In the genomic region with DNA sequence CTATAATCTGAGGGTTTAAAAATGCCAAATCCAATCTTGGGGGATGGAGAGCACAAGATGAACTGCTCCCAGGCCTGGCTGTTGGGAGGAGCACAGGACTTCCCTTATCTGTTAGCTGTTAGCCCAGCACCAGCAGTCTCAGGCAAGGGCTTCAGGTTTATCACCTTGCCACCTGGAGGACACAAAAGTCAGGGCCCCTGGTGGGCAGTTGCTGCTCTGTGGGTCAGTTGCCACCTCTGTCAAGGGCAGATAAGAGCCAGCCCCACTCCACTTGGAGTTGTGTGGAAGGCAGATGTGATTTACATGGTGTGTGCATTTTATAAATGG, we compare ENCODE assay signal across 10 mouse cellular contexts.
A peak's percentile ranks its signal among the peaks of the same experiment; 100 is the strongest.
DNase-seq lines count a peak whose midpoint lies in the region; ATAC-seq lines count a peak whose summit lies in the region.
"Had no signal": no experiment of that assay in that cellular context is flagged by ENCODE, and none has a peak within 500 bp of the region (broad histone marks: within the 10 kb centered on the region; RNA-seq: fewer than 3 reads in every experiment).

No protein-coding gene starts in this region.

- no peaks in the 10 kb centered on the region for H3K36me3 ChIP-seq in embryonic facial prominence, embryonic 11.5 days (replicated peaks; ENCODE audit: control insufficient read depth, insufficient read depth, low read depth, low read length)
- no peaks in the 10 kb centered on the region for H3K36me3 ChIP-seq in embryonic facial prominence, embryonic 10.5 days (replicated peaks)
- H3K36me3 ChIP-seq in lung, embryonic 16.5 days (ENCODE audit: control insufficient read depth, insufficient read depth, low read length), result no peaks in the 10 kb centered on the region
- H3K36me3 ChIP-seq in midbrain, embryonic 11.5 days (ENCODE audit: control insufficient read depth, insufficient read depth, low read length), result no peaks in the 10 kb centered on the region

- H3K4me1 ChIP-seq in embryonic facial prominence, embryonic 11.5 days (ENCODE audit: control insufficient read depth, insufficient read depth, low read length), result peaks cover 3% of the 10 kb centered on the region; the same call in 1 of the 2 replicates
- H3K4me1 ChIP-seq in embryonic facial prominence, embryonic 10.5 days, result peaks cover 21% of the 10 kb centered on the region
- peaks cover 11% of the 10 kb centered on the region for H3K4me1 ChIP-seq in lung, embryonic 16.5 days (replicated peaks; ENCODE audit: control insufficient read depth, insufficient read depth, low read length)
- H3K4me1 ChIP-seq in midbrain, embryonic 11.5 days (ENCODE audit: control insufficient read depth, insufficient read depth, low read length), result peaks cover 25% of the 10 kb centered on the region

- H3K27ac ChIP-seq in embryonic facial prominence, embryonic 11.5 days (replicated peaks; ENCODE audit: low read depth, low read length), result no peak overlapping the region
- no peak overlapping the region for H3K27ac ChIP-seq in embryonic facial prominence, embryonic 10.5 days (replicated peaks)
- peak overlapping the region; percentile 12; the same call in 1 of the 2 replicates for H3K27ac ChIP-seq in lung, embryonic 16.5 days (ENCODE audit: low read length)
- peak overlapping the region; percentile 57 for H3K27ac ChIP-seq in midbrain, embryonic 11.5 days (ENCODE audit: low read depth, low read length)
- H3K27ac ChIP-seq: left cerebral cortex, adult 2 months had no signal

- intact Hi-C loops in left cerebral cortex, postnatal 36 days (cut with DNase I), result no loop called here

- DNase-seq in embryonic facial prominence, embryonic 11.5 days (ENCODE audit: low spot score), result no peak
- no peak for DNase-seq in embryonic facial prominence, embryonic 10.5 days (ENCODE audit: low spot score)
- no peak for DNase-seq in lung, postnatal 25 days (ENCODE audit: low spot score)
- DNase-seq in midbrain, embryonic 11.5 days (ENCODE audit: low spot score, missing footprints), result peak; percentile 88
- DNase-seq in cerebellum, adult 9-11 months, result no peak
- DNase-seq in layer of hippocampus, adult 9-11 months, result no peak
- no peak for DNase-seq in left cerebral cortex, postnatal 36 days (ENCODE audit: low spot score in 2 of 2)
- DNase-seq: cerebellum, adult 8-10 months had no signal

- H3K9ac ChIP-seq in embryonic facial prominence, embryonic 11.5 days (replicated peaks; ENCODE audit: low read length), result 0 out of 2 replicates have a peak overlapping the region, but pooled peaks have one; percentile 22
- H3K9ac ChIP-seq in lung, embryonic 16.5 days (ENCODE audit: low read length), result no peak overlapping the region
- peak overlapping the region; percentile 27; the same call in 1 of the 2 replicates for H3K9ac ChIP-seq in midbrain, embryonic 11.5 days (ENCODE audit: low read length)

- no peak overlapping the region; the same call in 1 of the 2 replicates for H3K4me2 ChIP-seq in embryonic facial prominence, embryonic 11.5 days (ENCODE audit: low read depth, low read length)
- H3K4me2 ChIP-seq in lung, embryonic 16.5 days (ENCODE audit: low read depth, low read length), result peak overlapping the region; percentile 29
- H3K4me2 ChIP-seq in midbrain, embryonic 11.5 days, result no peak overlapping the region

- H3K9me3 ChIP-seq in embryonic facial prominence, embryonic 11.5 days (replicated peaks; ENCODE audit: control insufficient read depth, low read length), result no peaks in the 10 kb centered on the region
- no peaks in the 10 kb centered on the region for H3K9me3 ChIP-seq in embryonic facial prominence, embryonic 10.5 days
- H3K9me3 ChIP-seq in lung, embryonic 16.5 days (ENCODE audit: control insufficient read depth, low read length), result no peaks in the 10 kb centered on the region
- H3K9me3 ChIP-seq in midbrain, embryonic 11.5 days (ENCODE audit: control insufficient read depth, low read length), result no peaks in the 10 kb centered on the region

- H3K27me3 ChIP-seq in embryonic facial prominence, embryonic 11.5 days (ENCODE audit: control insufficient read depth, insufficient read depth, low read length), result no peaks in the 10 kb centered on the region
- H3K27me3 ChIP-seq in embryonic facial prominence, embryonic 10.5 days (replicated peaks; ENCODE audit: low read depth, poor library complexity, severe bottlenecking), result no peaks in the 10 kb centered on the region
- H3K27me3 ChIP-seq in lung, embryonic 16.5 days (ENCODE audit: control insufficient read depth, insufficient read depth, low read depth, low read length), result no peaks in the 10 kb centered on the region
- H3K27me3 ChIP-seq in midbrain, embryonic 11.5 days (ENCODE audit: control insufficient read depth, insufficient read depth, low read length), result no peaks in the 10 kb centered on the region

- no peak overlapping the region for H3K4me3 ChIP-seq in embryonic facial prominence, embryonic 11.5 days (ENCODE audit: low read depth, low read length)
- no peak overlapping the region for H3K4me3 ChIP-seq in embryonic facial prominence, embryonic 10.5 days
- H3K4me3 ChIP-seq in lung, embryonic 16.5 days (ENCODE audit: low read length), result no peak overlapping the region
- H3K4me3 ChIP-seq in midbrain, embryonic 11.5 days (ENCODE audit: low read depth, low read length), result no peak overlapping the region
- H3K4me3 ChIP-seq: left cerebral cortex, adult 2 months had no signal

- no peak for ATAC-seq in embryonic facial prominence, embryonic 11.5 days (replicated peaks; ENCODE audit: insufficient number of reproducible peaks, low FRiP score, low TSS enrichment, low read depth)
- ATAC-seq in lung, embryonic 16.5 days (ENCODE audit: low read depth), result peak; percentile 34
- peak; percentile 25; the same call in 1 of the 2 replicates for ATAC-seq in midbrain, embryonic 11.5 days (ENCODE audit: low FRiP score)

Comparison
In these comparisons a context has a peak if more than half of its experiments do, and no peak if none do; other contexts are left out.
1. H3K27ac ChIP-seq: peak in lung, embryonic 16.5 days (single experiment) and midbrain, embryonic 11.5 days (single experiment); none in embryonic facial prominence, embryonic 11.5 days (single experiment) and embryonic facial prominence, embryonic 10.5 days (single experiment).